Mouse (Mus musculus) C2C12 (cell line): ENCODE measurements around the gene Fsd2. TPM values are rescaled to one million over a fixed set of nuclear protein-coding genes. Genes with fewer than 3 reads are reported as not detected.

Experiments used
- H3K27me3 ChIP-seq: one replicate; pipeline ENCODE4 v1.6.1; 2011; ENCODE audit not compliant: control insufficient read depth, insufficient read depth, insufficient read length
- H3K36me3 ChIP-seq: one replicate; pipeline ENCODE4 v1.6.1; 2011; ENCODE audit not compliant: control insufficient read depth, insufficient read depth
- H3K4me3 ChIP-seq: one replicate; pipeline ENCODE4 v1.5.1; 2011; ENCODE audit warnings: mild to moderate bottlenecking, control low read depth; ENCODE audit not compliant: poor library complexity, insufficient read depth, severe bottlenecking
- H3K79me2 ChIP-seq: one replicate; pipeline ENCODE4 v1.6.1; 2011; ENCODE audit not compliant: control insufficient read depth, insufficient read depth
- H3K79me3 ChIP-seq: one replicate; pipeline ENCODE4 v1.6.1; 2011; ENCODE audit warnings: low read depth, control low read depth
- H3ac ChIP-seq: one replicate; pipeline ENCODE3; 2011; ENCODE audit warnings: low read depth; ENCODE audit not compliant: control insufficient read depth, insufficient read length
- CEBPB ChIP-seq: IDR thresholded peaks from one replicate; pipeline ENCODE4 v1.6.1; 2011; ENCODE audit warnings: low read depth, mild to moderate bottlenecking, control low read depth, moderate library complexity
- CTCF ChIP-seq: IDR thresholded peaks from one replicate; pipeline ENCODE4 v1.5.1; 2011; ENCODE audit not compliant: control insufficient read depth, insufficient read depth, insufficient read length
- FOSL1 ChIP-seq: IDR thresholded peaks from one replicate; pipeline ENCODE4 v1.8.0; 2011; ENCODE audit warnings: mild to moderate bottlenecking, low read length; ENCODE audit not compliant: poor library complexity, insufficient read depth, severe bottlenecking
- MAX ChIP-seq: IDR thresholded peaks from one replicate; pipeline ENCODE4 v1.6.1; 2011; ENCODE audit warnings: mild to moderate bottlenecking, control low read depth
- MYOD1 ChIP-seq: IDR thresholded peaks from one replicate; pipeline ENCODE4 v1.6.1; 2011; ENCODE audit warnings: low read depth; ENCODE audit not compliant: control insufficient read depth, insufficient read length
- MYOG ChIP-seq: IDR thresholded peaks from one replicate; pipeline ENCODE4 v1.6.1; 2011; ENCODE audit not compliant: control insufficient read depth, insufficient read length; ENCODE audit errors: extremely low read depth
- USF1 ChIP-seq: IDR thresholded peaks from one replicate; pipeline ENCODE4 v1.6.1; 2011; ENCODE audit warnings: low read depth, mild to moderate bottlenecking, control low read depth, moderate library complexity
- polyA plus RNA-seq: library from polyadenylated mRNA; unstranded; fragments of >200 nt; fragmentation: generic; extraction: Trizol; gene quantifications from one replicate; pipeline ENCODE4 v1.2.1, GENCODE M21; 2012; ENCODE audit warnings: missing spikeins

Fsd2 gene
- polyA plus RNA-seq, 1 experiment: not detected

- Histone ChIP-seq H3K27me3 (no peaks in the 10 kb centered on the region), H3K4me3 (peak within 1 kb of the TSS; percentile 43), H3K79me2 (peaks cover 15% of the 10 kb centered on the region), H3ac (peak within 1 kb of the TSS; percentile 68), H3K36me3 (peaks cover 6% of the 10 kb centered on the region), H3K79me3 (no peaks in the 10 kb centered on the region)
- TF ChIP-seq CEBPB: no peak
- peak; percentile 15 for TF ChIP-seq CTCF
These were observed 4.6 kb upstream of the Fsd2 start, which contains the start of gene Whamm for GRCm38 (mm10) chr7:81571108-81571940. TSS of gene Whamm (plus strand) at chr7:81571266.

DNA sequence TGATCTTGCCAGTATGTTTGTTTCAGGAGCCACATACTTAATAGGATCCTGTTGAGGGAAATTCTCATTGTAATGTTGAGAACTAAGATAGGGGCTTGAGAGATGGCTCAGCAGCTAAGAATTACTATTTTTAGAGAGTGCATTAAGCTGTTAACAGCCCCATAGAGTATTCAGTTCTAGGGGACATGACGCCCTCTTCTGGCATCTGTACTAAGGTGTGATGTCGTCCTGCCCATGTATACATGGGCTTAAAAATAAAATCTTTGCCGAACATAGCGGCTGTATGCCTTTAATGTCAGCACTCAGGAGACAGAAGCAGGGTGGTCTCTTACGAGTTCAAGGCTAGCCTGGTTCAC lies 4.0 kb upstream of the Fsd2 start:
- Histone ChIP-seq H3ac (no peak overlapping the region), H3K27me3 (peaks cover 2% of the 10 kb centered on the region), H3K4me3 (peak overlapping the region; percentile 43), H3K79me2 (peaks cover 15% of the 10 kb centered on the region), H3K36me3 (peaks cover 6% of the 10 kb centered on the region), H3K79me3 (no peaks in the 10 kb centered on the region)
- TF ChIP-seq USF1 (no peak), MYOD1 (no peak), FOSL1 (no peak), CTCF (no peak), MYOG (no peak), CEBPB (no peak), MAX (no peak)

- Histone ChIP-seq H3K79me2 (peaks cover 15% of the 10 kb centered on the region), H3K27me3 (peaks cover 7% of the 10 kb centered on the region), H3ac (no peak overlapping the region), H3K4me3 (no peak overlapping the region), H3K79me3 (no peaks in the 10 kb centered on the region), H3K36me3 (peaks cover 4% of the 10 kb centered on the region)
- TF ChIP-seq FOSL1: no peak
- no peak for TF ChIP-seq MYOG
- no peak for TF ChIP-seq MYOD1
These were observed 3.5 kb upstream of the Fsd2 start for GRCm38 (mm10) chr7:81570271-81570670.

GRCm38 (mm10) chr7:81569851-81570250 lies 3.1 kb upstream of the Fsd2 start:
- Histone ChIP-seq H3K36me3 (no peaks in the 10 kb centered on the region), H3K4me3 (no peak overlapping the region), H3K79me2 (peaks cover 15% of the 10 kb centered on the region), H3K27me3 (peaks cover 9% of the 10 kb centered on the region), H3ac (no peak overlapping the region), H3K79me3 (no peaks in the 10 kb centered on the region)
- no peak for TF ChIP-seq CEBPB
- no peak for TF ChIP-seq FOSL1
- TF ChIP-seq USF1: no peak
- no peak for TF ChIP-seq MYOG

- Histone ChIP-seq H3K79me3 (no peaks in the 10 kb centered on the region), H3K79me2 (no peaks in the 10 kb centered on the region), H3K36me3 (no peaks in the 10 kb centered on the region), H3K27me3 (peaks cover 22% of the 10 kb centered on the region), H3ac (no peak overlapping the region), H3K4me3 (no peak overlapping the region)
- no peak for TF ChIP-seq CTCF
- TF ChIP-seq MYOG: no peak
These were observed 652 bp upstream of the Fsd2 start for GRCm38 (mm10) chr7:81567396-81567795.

GRCm38 (mm10) chr7:81566332-81566731 lies 412 bp downstream of the Fsd2 start:
- no peaks in the 10 kb centered on the region for H3K79me3 ChIP-seq
- H3K4me3 ChIP-seq: no peak overlapping the region
- TF ChIP-seq MAX (no peak), USF1 (no peak), MYOD1 (no peak), CEBPB (no peak), MYOG (no peak), CTCF (no peak), FOSL1 (no peak)
- no peaks in the 10 kb centered on the region for H3K79me2 ChIP-seq
- no peaks in the 10 kb centered on the region for H3K36me3 ChIP-seq
- H3ac ChIP-seq: no peak overlapping the region
- peaks cover 22% of the 10 kb centered on the region for H3K27me3 ChIP-seq
